Mouse (Mus musculus): Measurements from ENCODE around the gene Gm20604. TPM values are rescaled to one million over a fixed set of nuclear protein-coding genes. Genes with fewer than 3 reads are reported as not detected.

Gm20604 gene
- polyA plus RNA-seq, 1 experiment from 2014 or later = 7.1 TPM

DNA sequence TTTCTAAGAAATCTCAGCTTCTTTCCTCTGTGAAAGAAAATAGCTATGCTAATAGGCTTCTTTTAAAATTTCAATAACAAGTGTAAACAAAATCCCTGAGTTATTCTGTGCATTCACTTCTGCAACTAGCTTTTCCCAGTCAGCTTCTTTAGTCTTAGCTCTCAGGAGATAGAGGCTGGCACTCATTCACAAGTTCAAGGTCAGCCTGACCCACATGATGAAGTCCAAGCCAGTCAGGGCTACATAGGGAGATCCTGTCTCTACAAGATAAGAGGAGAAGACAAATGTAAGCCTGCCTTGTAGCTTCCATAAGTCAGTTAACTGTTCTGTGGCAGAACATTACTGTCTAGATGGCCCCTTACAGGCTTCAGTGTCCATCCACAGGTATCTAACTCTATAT lies 5.2 kb upstream of the Gm20604 start:
- Histone ChIP-seq H3K9ac (no peak overlapping the region), H3K36me3 (replicated peaks) (peaks cover 59% of the 10 kb centered on the region), H3K4me3 (replicated peaks) (no peak overlapping the region), H3K4me1 (replicated peaks) (peaks cover 17% of the 10 kb centered on the region), H3K4me2 (no peak overlapping the region), H3K27ac (replicated peaks) (no peak overlapping the region), H3K9me3 (replicated peaks) (no peaks in the 10 kb centered on the region), H3K27me3 (no peaks in the 10 kb centered on the region)
- no peak for ATAC-seq (ENCODE audit: insufficient read depth)

DNA sequence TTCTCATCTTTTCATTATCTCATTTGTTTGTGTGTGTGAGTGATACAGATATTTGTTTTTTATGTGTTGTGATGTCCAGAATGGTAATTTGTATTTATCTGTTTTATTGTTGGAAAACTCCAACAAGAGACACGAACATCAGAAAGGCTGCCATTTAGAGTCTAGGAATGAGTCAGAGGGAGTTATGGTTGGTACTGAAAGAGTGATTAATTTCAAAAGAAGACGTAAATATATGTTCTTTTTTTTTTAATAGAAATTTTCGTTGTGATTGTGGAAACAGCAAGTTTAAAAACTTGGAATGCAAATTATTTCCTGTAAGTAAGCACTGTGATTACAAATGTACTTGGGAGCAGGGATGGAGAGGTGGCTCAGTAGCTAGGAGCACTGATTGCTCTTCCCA lies 3.2 kb upstream of the Gm20604 start:
- Histone ChIP-seq H3K27ac (replicated peaks) (no peak overlapping the region), H3K9me3 (replicated peaks) (no peaks in the 10 kb centered on the region), H3K4me3 (replicated peaks) (no peak overlapping the region), H3K4me1 (replicated peaks) (peaks cover 23% of the 10 kb centered on the region), H3K4me2 (no peak overlapping the region), H3K9ac (no peak overlapping the region), H3K36me3 (replicated peaks) (peaks cover 39% of the 10 kb centered on the region), H3K27me3 (no peaks in the 10 kb centered on the region)
- WGBS (ENCODE audit: insufficient replicate concordance) = 73% methylated on average over 3 of the region's 3 CpGs
- ATAC-seq (ENCODE audit: insufficient read depth) = no peak

DNA sequence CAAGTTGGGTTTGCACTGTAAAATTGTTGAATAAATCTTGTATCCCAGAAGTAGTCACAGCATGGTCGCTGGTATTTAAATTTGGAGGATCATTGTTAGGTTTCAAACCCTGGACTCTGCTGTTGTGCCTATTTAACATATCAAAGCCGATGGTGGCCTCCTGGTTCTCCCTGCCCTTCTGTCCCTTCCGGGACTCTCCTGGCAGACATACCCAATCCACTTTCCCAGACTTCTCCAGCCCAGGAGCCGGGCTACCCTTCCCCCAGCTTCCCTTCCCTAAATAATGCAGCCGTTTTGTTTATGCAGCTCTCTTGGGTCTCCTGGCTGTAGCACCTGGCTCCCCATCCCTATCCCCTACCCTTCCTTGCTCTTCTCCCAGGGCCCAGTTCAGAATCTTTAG lies 464 bp upstream of the Gm20604 start:
- Histone ChIP-seq H3K4me2 (peak overlapping the region; percentile 83), H3K9ac (peak overlapping the region; percentile 80), H3K27ac (replicated peaks) (peak overlapping the region; percentile 80; the same call in 1 of the 2 replicates), H3K27me3 (no peaks in the 10 kb centered on the region), H3K9me3 (replicated peaks) (no peaks in the 10 kb centered on the region), H3K4me3 (replicated peaks) (peak overlapping the region; percentile 80), H3K4me1 (replicated peaks) (peaks cover 41% of the 10 kb centered on the region), H3K36me3 (replicated peaks) (peaks cover 19% of the 10 kb centered on the region)
- 9% methylated on average over 5 of the region's 5 CpGs for WGBS (ENCODE audit: insufficient replicate concordance)
- ATAC-seq (ENCODE audit: insufficient read depth) = no peak

DNA sequence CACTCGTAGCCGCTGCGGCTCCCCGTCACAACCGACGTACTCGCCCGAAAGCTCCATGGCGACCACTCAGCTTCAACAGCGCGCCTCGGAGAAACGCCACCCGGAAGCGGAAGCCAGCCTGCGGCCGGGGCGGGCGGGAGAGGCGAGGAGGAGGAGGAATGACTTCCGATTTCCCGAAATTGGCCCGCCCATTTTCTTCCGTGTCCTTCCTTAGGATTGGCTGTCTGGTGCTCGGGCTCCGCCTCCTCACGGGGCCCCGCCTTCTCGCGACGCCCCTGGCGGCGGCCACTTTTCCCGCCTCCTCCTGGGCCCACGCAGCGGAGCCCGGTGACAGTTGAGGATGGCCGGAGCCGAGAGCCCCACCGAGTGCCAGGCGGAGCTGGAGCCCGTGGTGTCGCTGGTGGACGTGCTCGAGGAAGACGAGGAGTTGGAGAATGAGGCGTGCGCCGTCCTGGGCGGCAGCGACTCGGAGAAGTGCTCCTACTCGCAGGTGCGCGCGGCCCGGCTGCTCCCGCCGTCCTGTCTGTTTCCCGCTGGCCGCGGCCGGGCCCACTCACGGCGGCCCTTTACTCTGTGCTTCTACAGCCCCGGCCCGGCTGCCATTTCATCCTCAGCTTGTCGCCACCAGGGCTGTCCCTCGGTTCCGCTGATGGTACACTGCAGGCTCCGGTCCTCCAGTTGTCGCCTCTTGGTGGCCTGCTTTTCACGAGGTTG lies 626 bp downstream of the Gm20604 start, which contains the start of the genes Gm28051, Gon7 and Ubr7:
Gm28051 (minus strand) TSS at position 77 of the 714 bp plus-strand sequence.
Gon7 (minus strand) TSS at position 115 of the 714 bp plus-strand sequence.
Ubr7 (plus strand) TSS at position 279 of the 714 bp plus-strand sequence.
- Histone ChIP-seq H3K9ac (peak within 1 kb of the TSS; percentile 80), H3K36me3 (replicated peaks) (peaks cover 14% of the 10 kb centered on the region), H3K9me3 (replicated peaks) (no peaks in the 10 kb centered on the region), H3K4me1 (replicated peaks) (peaks cover 41% of the 10 kb centered on the region), H3K27me3 (no peaks in the 10 kb centered on the region), H3K27ac (replicated peaks) (peak within 1 kb of the TSS; percentile 84), H3K4me2 (peak within 1 kb of the TSS; percentile 83), H3K4me3 (replicated peaks) (peak within 1 kb of the TSS; percentile 80)
- under 1% methylated on average over 73 of the region's 73 CpGs for WGBS (ENCODE audit: insufficient replicate concordance)
- ATAC-seq (ENCODE audit: insufficient read depth) = peak; percentile 95

DNA sequence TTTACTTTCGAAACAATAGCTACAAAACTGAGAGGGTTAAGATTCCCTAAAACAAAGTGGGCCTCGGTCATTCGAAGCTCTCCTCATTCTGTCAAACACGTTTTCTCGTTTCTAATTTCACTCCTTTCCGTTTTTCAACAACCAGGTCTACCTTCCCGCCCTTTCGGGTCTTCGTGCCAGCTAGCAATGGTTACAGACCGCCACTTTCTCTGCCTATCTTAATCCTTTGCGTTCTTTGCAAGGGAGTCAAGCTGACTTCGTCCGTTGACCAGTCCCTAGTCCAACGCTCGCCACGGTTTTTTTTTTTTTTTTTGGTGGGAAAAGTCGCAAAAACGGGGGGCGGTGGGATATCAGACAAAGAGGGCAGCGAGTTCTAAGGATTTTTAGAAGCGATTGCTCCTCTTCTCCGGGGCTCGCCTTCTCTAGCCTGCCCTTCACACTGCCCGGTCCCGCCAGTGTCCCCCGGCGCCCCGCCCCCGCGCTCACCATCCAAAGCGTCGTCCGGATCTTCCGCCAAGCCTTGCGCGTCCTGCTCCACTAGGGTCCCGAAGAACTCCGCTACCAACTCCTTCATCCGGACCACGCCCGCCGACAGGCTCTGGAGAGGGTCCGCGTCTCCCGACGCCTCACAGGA lies 1.3 kb downstream of the Gm20604 start:
- Histone ChIP-seq H3K4me2 (peak overlapping the region; percentile 83), H3K27ac (replicated peaks) (peak overlapping the region; percentile 84), H3K4me1 (replicated peaks) (peaks cover 41% of the 10 kb centered on the region), H3K27me3 (no peaks in the 10 kb centered on the region), H3K36me3 (replicated peaks) (peaks cover 7% of the 10 kb centered on the region), H3K9ac (peak overlapping the region; percentile 70), H3K9me3 (replicated peaks) (no peaks in the 10 kb centered on the region), H3K4me3 (replicated peaks) (peak overlapping the region; percentile 80)
- 1% methylated on average over 46 of the region's 46 CpGs for WGBS (ENCODE audit: insufficient replicate concordance)
- ATAC-seq (ENCODE audit: insufficient read depth) = peak; percentile 82

DNA sequence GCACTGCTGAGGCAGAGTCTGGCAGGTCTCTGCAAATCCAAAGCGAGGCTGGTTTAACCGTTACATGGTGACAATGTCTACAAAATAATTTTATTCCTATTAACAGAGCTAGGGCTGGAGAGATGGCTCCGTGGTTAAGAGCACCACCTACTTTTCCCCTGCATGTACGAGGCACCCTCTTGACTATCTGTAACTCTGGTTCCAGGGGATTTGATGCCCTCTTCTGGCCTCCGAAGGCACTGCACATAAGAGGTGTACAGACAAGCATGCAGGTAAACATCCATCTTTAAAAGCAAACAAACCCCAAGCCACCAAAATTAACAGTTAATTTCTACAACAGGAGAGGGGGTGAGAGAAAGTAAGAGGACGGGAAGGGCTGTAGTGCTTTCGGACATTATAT lies 2.2 kb downstream of the Gm20604 start:
- H3K9ac ChIP-seq = peak overlapping the region; percentile 70; the same call in 1 of the 2 replicates
- H3K9me3 ChIP-seq (replicated peaks) = no peaks in the 10 kb centered on the region
- no peak overlapping the region for H3K27ac ChIP-seq (replicated peaks)
- H3K4me3 ChIP-seq (replicated peaks) = peak overlapping the region; percentile 80
- peak overlapping the region; percentile 83 for H3K4me2 ChIP-seq
- no peak for ATAC-seq (ENCODE audit: insufficient read depth)
- 73% methylated on average over 7 of the region's 7 CpGs for WGBS (ENCODE audit: insufficient replicate concordance)
- H3K4me1 ChIP-seq (replicated peaks) = peaks cover 41% of the 10 kb centered on the region
- no peaks in the 10 kb centered on the region for H3K27me3 ChIP-seq
- H3K36me3 ChIP-seq (replicated peaks) = peaks cover 6% of the 10 kb centered on the region

DNA sequence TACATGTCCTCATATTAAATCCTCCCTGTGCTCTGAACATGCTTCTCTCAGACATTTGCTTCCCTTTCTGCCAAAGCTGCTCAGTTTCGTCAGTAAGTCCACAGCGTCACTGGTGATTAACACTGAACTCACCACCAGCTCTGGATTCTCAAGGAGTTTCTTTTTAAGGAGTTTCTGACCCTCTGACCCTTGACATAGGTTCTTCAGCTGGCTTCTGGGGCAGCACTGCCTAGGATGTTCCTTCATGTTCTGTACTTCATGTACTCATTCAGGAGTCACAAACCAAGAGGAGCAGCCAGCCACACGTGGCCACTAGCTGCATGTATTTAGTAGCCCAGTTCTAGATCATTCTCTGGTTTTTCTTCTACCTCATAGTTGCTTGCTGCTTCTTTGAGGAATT lies 10.2 kb downstream of the Gm20604 start:
- ATAC-seq (ENCODE audit: insufficient read depth) = no peak
- H3K27ac ChIP-seq (replicated peaks) = no peak overlapping the region

DNA sequence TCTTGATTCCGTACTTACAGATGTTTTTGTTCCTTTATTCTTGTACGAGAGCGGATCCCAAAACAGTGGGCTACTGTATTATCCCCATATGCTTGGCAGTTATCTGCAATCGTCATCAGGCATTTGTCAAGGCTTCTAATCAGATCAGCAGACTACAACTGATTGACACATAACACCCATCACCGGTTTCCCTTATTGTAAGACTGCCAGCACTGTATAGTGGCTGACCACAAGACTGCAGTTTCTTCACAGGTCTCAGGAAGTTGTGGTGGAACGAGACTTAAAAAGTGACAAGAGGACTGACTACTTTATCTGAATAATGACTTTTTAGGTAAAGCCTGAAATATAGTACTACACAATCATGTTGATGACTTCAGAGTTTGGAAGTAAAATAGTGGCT lies 13.6 kb downstream of the Gm20604 start:
- peaks cover 34% of the 10 kb centered on the region for H3K36me3 ChIP-seq (replicated peaks)
- H3K9ac ChIP-seq = peak overlapping the region; percentile 92
- H3K9me3 ChIP-seq (replicated peaks) = no peaks in the 10 kb centered on the region
- peak overlapping the region; percentile 96 for H3K27ac ChIP-seq (replicated peaks)
- peaks cover 43% of the 10 kb centered on the region for H3K4me1 ChIP-seq (replicated peaks)
- peak overlapping the region; percentile 92 for H3K4me3 ChIP-seq (replicated peaks)
- no peak for ATAC-seq (ENCODE audit: insufficient read depth)
- H3K4me2 ChIP-seq = peak overlapping the region; percentile 78
- 18% methylated on average over 6 of the region's 6 CpGs for WGBS (ENCODE audit: insufficient replicate concordance)
- no peaks in the 10 kb centered on the region for H3K27me3 ChIP-seq

More for the DNA sequence above, 10.2 kb downstream of the Gm20604 start:
- H3K36me3 ChIP-seq (replicated peaks) = peaks cover 34% of the 10 kb centered on the region
- WGBS (ENCODE audit: insufficient replicate concordance) = 78% methylated on average over 3 of the region's 3 CpGs
- H3K4me2 ChIP-seq = no peak overlapping the region
- H3K4me3 ChIP-seq (replicated peaks) = no peak overlapping the region
- H3K9me3 ChIP-seq (replicated peaks) = no peaks in the 10 kb centered on the region
- no peak overlapping the region for H3K9ac ChIP-seq
- H3K27me3 ChIP-seq = no peaks in the 10 kb centered on the region
- H3K4me1 ChIP-seq (replicated peaks) = peaks cover 30% of the 10 kb centered on the region

DNA sequence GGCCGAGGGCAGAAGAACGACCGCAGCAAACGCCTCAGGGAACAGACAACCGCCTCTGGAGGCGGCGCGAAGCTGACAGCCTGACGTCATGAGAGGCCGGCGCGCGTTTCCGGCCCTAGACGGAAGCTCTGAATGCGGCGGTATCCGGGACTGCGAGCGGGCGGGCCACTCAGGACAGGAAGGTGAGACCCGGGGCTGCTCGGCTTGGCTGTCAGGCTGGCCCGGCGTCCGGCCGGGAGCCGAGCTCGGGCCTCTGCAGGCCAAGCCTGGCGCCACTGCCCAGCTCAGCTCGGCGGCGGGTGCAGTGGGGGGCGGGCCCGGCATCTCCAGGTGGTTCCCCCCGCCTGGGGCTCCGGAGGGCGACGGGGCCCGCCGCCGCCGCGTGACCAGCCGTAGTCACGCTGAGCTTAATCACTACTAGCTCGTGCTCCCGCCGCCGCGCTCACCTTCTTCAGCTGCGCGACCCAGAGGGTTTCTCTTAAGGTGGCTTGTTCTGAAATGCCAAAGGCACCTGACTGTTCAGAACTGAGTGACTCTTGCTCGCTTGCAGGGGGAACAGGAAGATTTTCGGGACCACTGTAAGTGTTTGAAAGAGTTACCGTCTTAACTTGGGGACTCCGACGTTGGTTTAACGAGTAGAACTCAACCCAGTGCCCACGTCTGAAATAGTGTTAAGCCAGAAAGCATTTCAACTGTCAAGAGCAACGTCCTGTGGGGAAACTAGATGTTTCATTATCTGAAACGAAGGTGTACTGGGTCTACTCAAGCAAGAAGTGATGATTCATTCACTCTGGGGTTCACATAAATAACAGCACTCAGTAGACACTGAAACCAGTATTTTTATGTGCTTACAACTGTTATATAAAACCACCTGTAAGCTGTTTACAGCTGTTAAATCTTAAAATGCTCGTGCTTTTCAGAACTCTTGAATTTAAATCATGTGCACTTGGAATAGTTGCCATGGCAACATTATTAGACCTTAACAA lies 14.6 kb downstream of the Gm20604 start, which contains the start of the genes Moap1 and Tmem251:
Moap1 (minus strand) TSS at position 73 of the 986 bp plus-strand sequence.
Tmem251 (plus strand) TSS at position 174 of the 986 bp plus-strand sequence.
- peak within 1 kb of the TSS; percentile 96 for H3K27ac ChIP-seq (replicated peaks)
- H3K9ac ChIP-seq = peak within 1 kb of the TSS; percentile 92
- no peaks in the 10 kb centered on the region for H3K27me3 ChIP-seq
- H3K4me1 ChIP-seq (replicated peaks) = peaks cover 38% of the 10 kb centered on the region
- H3K4me2 ChIP-seq = peak within 1 kb of the TSS; percentile 78
- ATAC-seq (ENCODE audit: insufficient read depth) = peak; percentile 96
- under 1% methylated on average over 63 of the region's 63 CpGs for WGBS (ENCODE audit: insufficient replicate concordance)
- H3K9me3 ChIP-seq (replicated peaks) = no peaks in the 10 kb centered on the region
- H3K4me3 ChIP-seq (replicated peaks) = peak within 1 kb of the TSS; percentile 92
- peaks cover 29% of the 10 kb centered on the region for H3K36me3 ChIP-seq (replicated peaks)

DNA sequence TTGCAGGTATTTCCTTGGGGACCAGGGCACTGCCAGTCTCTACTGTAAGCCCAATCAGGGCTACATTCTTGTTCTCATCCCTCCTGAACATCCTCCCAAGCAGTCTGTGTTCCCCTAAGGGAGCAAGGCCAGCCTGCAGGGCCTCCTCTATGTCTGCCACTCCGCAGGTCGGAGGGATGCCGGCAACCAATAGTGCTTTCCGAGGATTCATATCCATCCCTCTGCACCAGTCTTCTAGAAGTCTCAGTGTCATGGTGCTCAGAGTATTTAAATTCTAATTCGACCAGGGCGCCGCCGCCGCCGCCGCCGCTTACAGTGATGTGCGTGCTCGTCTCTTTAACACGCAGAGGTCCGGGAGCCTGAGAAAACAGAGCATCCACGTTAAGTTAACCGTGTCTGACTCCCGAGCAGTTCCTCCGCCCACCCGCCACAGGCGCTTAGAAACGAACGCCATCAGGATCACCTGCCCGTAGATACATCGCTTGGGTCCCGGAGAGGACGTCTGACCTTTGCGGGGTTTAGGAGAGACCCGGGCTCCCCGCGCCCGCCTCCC lies 15.4 kb downstream of the Gm20604 start:
- ATAC-seq (ENCODE audit: insufficient read depth) = peak; percentile 62
- H3K4me2 ChIP-seq = peak overlapping the region; percentile 78
- H3K9me3 ChIP-seq (replicated peaks) = no peaks in the 10 kb centered on the region
- H3K27me3 ChIP-seq = no peaks in the 10 kb centered on the region
- WGBS (ENCODE audit: insufficient replicate concordance) = 1% methylated on average over 33 of the region's 33 CpGs
- H3K27ac ChIP-seq (replicated peaks) = peak overlapping the region; percentile 96
- H3K4me3 ChIP-seq (replicated peaks) = peak overlapping the region; percentile 92
- peaks cover 21% of the 10 kb centered on the region for H3K36me3 ChIP-seq (replicated peaks)
- peak overlapping the region; percentile 92 for H3K9ac ChIP-seq
- H3K4me1 ChIP-seq (replicated peaks) = peaks cover 31% of the 10 kb centered on the region
